Mouse (Mus musculus): ENCODE measurements at regions not wholly inside any gene's neighbourhood (a gene's known extent, or its start where the extent isn't known, plus 50 kb on each side); places are given as distances from the start of the nearest gene placed in this dataset.

DNA sequence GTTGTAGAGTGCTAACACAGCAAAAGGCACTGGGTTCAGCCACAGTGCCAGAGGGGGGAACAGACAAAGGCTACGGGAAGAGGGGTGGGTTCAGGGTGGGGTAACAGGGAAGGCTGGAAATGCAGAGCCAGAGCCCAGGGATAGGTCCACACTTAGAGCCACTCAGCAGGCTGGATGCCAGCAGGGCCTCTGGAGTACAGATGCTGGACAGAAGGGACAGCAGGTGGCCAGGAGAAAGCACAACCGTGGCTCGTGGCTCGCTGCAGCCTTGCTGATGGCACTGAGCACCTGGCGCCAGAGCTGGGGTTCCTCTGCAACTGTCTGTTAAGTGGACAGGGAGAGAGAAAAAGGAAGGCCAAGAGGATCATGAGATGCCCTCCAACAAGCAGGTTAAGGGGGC is 174.2 kb downstream of the Mroh4 start:
- no peak for TF ChIP-seq POLR2A (IDR thresholded peaks at IDR 0.05; ENCODE audit: low read depth, low read length)
- TF ChIP-seq CTCF (IDR thresholded peaks at IDR 0.05; ENCODE audit: extremely low read depth, insufficient read depth, insufficient read length, insufficient replicate concordance) = no peak

Measured in spleen, adult 2 months (tissue).